Mouse (Mus musculus): ENCODE measurements at regions not wholly inside any gene's neighbourhood (a gene's known extent, or its start where the extent isn't known, plus 50 kb on each side); places are given as distances from the start of the nearest gene placed in this dataset.

- peaks cover 87% of the 10 kb centered on the region for H3K9me3 ChIP-seq (replicated peaks; ENCODE audit: low read length)
- no peak for DNase-seq (ENCODE audit: extremely low read depth)
- H3K36me3 ChIP-seq (replicated peaks in 1 of 2; ENCODE audit: control insufficient read depth in 1 of 2, insufficient read depth in 1 of 2, low read length in 1 of 2), result no peaks in the 10 kb centered on the region
- H3K9ac ChIP-seq (ENCODE audit: insufficient read depth, low read depth), result no peak overlapping the region
- H3K4me3 ChIP-seq (replicated peaks in 1 of 3; ENCODE audit: low read depth in 2 of 3, low read length in 2 of 3, poor library complexity in 1 of 3), result no peak overlapping the region
- in situ Hi-C loops (cut with MboI; ENCODE audit: low pct_ligation_motif_present, low pct_unique_long_range_greater_than_20kb, low sequenced_read_pairs), result no loop called here
- dilution Hi-C loops (cut with MboI; ENCODE audit: extremely low pct_ligation_motif_present, extremely low pct_unique_long_range_greater_than_20kb, low sequenced_read_pairs), result no loop called here
- no peak overlapping the region for H3K4me2 ChIP-seq (ENCODE audit: insufficient read depth, low read depth, poor library complexity, severe bottlenecking)
- TF ChIP-seq GABPA (IDR thresholded peaks at IDR 0.05; ENCODE audit: insufficient replicate concordance, low read depth, low read length) (no peak), JUN (IDR thresholded peaks at IDR 0.05; ENCODE audit: insufficient read depth, low read depth, low read length) (no peak), USF2 (conservative IDR thresholded peaks at IDR 0.05; ENCODE audit: low read depth, low read length) (no peak), MAZ (IDR thresholded peaks at IDR 0.05; ENCODE audit: low read depth, low read length) (no peak), EP300 (IDR thresholded peaks at IDR 0.05; ENCODE audit: low read length) (no peak), MYC (IDR thresholded peaks at IDR 0.05; ENCODE audit: low read depth, low read length) (no peak), KAT2A (IDR thresholded peaks at IDR 0.05; ENCODE audit: insufficient replicate concordance, low read length) (no peak), TBP (conservative IDR thresholded peaks at IDR 0.05; ENCODE audit: low read depth, low read length) (no peak), E2F4 (IDR thresholded peaks at IDR 0.05; ENCODE audit: insufficient replicate concordance, low read depth, low read length) (no peak), POLR2AphosphoS2 (IDR thresholded peaks at IDR 0.05; ENCODE audit: low read depth, low read length) (no peak)
- no peaks in the 10 kb centered on the region for H3K27me3 ChIP-seq (replicated peaks)
- no peaks in the 10 kb centered on the region for H3K4me1 ChIP-seq (ENCODE audit: control insufficient read depth in 1 of 2, insufficient read depth in 2 of 2)
- no peak overlapping the region for H3K27ac ChIP-seq (ENCODE audit: insufficient read depth, low read depth)
- no peaks in the 10 kb centered on the region for H3K79me2 ChIP-seq (replicated peaks; ENCODE audit: control insufficient read depth, extremely low read depth, insufficient read depth, poor library complexity, severe bottlenecking)
These were observed 484.0 kb upstream of the Kcnab2 start for GRCm38 (mm10) chr4:152961677-152962076.

- no peak for TF ChIP-seq TBP (conservative IDR thresholded peaks at IDR 0.05; ENCODE audit: low read depth, low read length)
- no peak for TF ChIP-seq CHD2 (IDR thresholded peaks at IDR 0.05; ENCODE audit: low read length)
- TF ChIP-seq SIN3A (IDR thresholded peaks at IDR 0.05; ENCODE audit: low read length), result no peak
- TF ChIP-seq JUND (conservative IDR thresholded peaks at IDR 0.05; ENCODE audit: low read depth, low read length), result no peak
- no peak for TF ChIP-seq CHD1 (IDR thresholded peaks at IDR 0.05; ENCODE audit: low read depth, low read length)
- no peak for TF ChIP-seq SMC3 (IDR thresholded peaks at IDR 0.05; ENCODE audit: low read depth, low read length)
- TF ChIP-seq ETS1 (conservative IDR thresholded peaks at IDR 0.05; ENCODE audit: low read depth, low read length), result no peak
- no peak for TF ChIP-seq GABPA (IDR thresholded peaks at IDR 0.05; ENCODE audit: insufficient replicate concordance, low read depth, low read length)
- no peak for TF ChIP-seq IRF4 (IDR thresholded peaks at IDR 0.05; ENCODE audit: low read depth, low read length)
- TF ChIP-seq MYC (IDR thresholded peaks at IDR 0.05; ENCODE audit: low read depth, low read length), result no peak
- no peak for TF ChIP-seq RAD21 (IDR thresholded peaks at IDR 0.05; ENCODE audit: low read depth, low read length)
- no peak for DNase-seq (ENCODE audit: extremely low read depth)
- no peak overlapping the region for H3K9ac ChIP-seq (ENCODE audit: insufficient read depth, low read depth)
- no peak overlapping the region for H3K4me2 ChIP-seq (ENCODE audit: insufficient read depth, low read depth, poor library complexity, severe bottlenecking)
- in situ Hi-C loops (cut with MboI; ENCODE audit: low pct_ligation_motif_present, low pct_unique_long_range_greater_than_20kb, low sequenced_read_pairs), result no loop called here
- H3K9me3 ChIP-seq (replicated peaks; ENCODE audit: low read length), result peaks cover 83% of the 10 kb centered on the region
- no peaks in the 10 kb centered on the region for H3K27me3 ChIP-seq (replicated peaks)
- no peak overlapping the region for H3K27ac ChIP-seq (ENCODE audit: insufficient read depth, low read depth)
- H3K4me1 ChIP-seq (ENCODE audit: control insufficient read depth in 1 of 2, insufficient read depth in 2 of 2), result no peaks in the 10 kb centered on the region
- H3K79me2 ChIP-seq (replicated peaks; ENCODE audit: control insufficient read depth, extremely low read depth, insufficient read depth, poor library complexity, severe bottlenecking), result no peaks in the 10 kb centered on the region
- H3K4me3 ChIP-seq (replicated peaks in 1 of 3; ENCODE audit: low read depth in 2 of 3, low read length in 2 of 3, poor library complexity in 1 of 3), result no peak overlapping the region
- dilution Hi-C loops (cut with MboI; ENCODE audit: extremely low pct_ligation_motif_present, extremely low pct_unique_long_range_greater_than_20kb, low sequenced_read_pairs), result no loop called here
- no peaks in the 10 kb centered on the region for H3K36me3 ChIP-seq (replicated peaks in 1 of 2; ENCODE audit: control insufficient read depth in 1 of 2, insufficient read depth in 1 of 2, low read length in 1 of 2)
These were observed 482.1 kb upstream of the Kcnab2 start for GRCm38 (mm10) chr4:152959627-152960230.
